Mouse (Mus musculus): ENCODE results near the gene St7. TPM values are rescaled to one million over a fixed set of nuclear protein-coding genes. Genes with fewer than 3 reads are reported as not detected.

The St7 gene
- polyA plus RNA-seq, 1 experiment from 2014 or later = 49.0 TPM

GRCm38 (mm10) chr6:17978881-17979280 is 286.1 kb downstream of the St7 start:
- no peak overlapping the region for H3K27ac ChIP-seq
- no peaks in the 10 kb centered on the region for H3K27me3 ChIP-seq (replicated peaks)
- H3K4me1 ChIP-seq = no peaks in the 10 kb centered on the region
- H3K9me3 ChIP-seq = no peaks in the 10 kb centered on the region
- H3K9ac ChIP-seq = no peak overlapping the region
- no peaks in the 10 kb centered on the region for H3K36me3 ChIP-seq
- WGBS = 93% methylated on average over 3 of the region's 3 CpGs
- no peak for ATAC-seq (ENCODE audit: low FRiP score, low read depth)
- no peak overlapping the region for H3K4me3 ChIP-seq
- no peak overlapping the region for H3K4me2 ChIP-seq (replicated peaks)

DNA sequence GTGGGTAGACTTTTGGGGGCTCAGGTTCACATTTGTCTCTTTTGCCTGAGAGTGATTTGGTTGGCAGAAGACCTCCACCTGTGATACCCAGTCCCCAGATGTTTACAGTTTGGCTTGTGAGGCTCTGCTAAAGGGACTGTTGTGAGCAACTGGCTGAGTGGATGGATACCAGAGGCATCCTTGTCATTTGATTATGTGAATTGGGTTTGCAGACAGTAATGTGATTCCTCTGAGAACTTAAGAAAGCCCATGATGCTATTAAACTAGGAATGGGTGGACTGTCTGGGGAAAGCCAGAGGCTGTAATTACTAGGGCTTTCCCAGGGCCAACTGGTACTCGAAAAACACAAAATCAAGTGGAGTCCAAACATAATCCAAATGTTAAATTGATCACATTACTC is 286.6 kb downstream of the St7 start:
- Histone ChIP-seq H3K9ac (no peak overlapping the region), H3K4me3 (no peak overlapping the region), H3K27ac (no peak overlapping the region), H3K36me3 (no peaks in the 10 kb centered on the region), H3K9me3 (no peaks in the 10 kb centered on the region), H3K4me1 (no peaks in the 10 kb centered on the region), H3K27me3 (replicated peaks) (no peaks in the 10 kb centered on the region), H3K4me2 (replicated peaks) (no peak overlapping the region)
- WGBS = 69% methylated on average over 1 of the region's 1 CpGs
- no peak for ATAC-seq (ENCODE audit: low FRiP score, low read depth)

DNA sequence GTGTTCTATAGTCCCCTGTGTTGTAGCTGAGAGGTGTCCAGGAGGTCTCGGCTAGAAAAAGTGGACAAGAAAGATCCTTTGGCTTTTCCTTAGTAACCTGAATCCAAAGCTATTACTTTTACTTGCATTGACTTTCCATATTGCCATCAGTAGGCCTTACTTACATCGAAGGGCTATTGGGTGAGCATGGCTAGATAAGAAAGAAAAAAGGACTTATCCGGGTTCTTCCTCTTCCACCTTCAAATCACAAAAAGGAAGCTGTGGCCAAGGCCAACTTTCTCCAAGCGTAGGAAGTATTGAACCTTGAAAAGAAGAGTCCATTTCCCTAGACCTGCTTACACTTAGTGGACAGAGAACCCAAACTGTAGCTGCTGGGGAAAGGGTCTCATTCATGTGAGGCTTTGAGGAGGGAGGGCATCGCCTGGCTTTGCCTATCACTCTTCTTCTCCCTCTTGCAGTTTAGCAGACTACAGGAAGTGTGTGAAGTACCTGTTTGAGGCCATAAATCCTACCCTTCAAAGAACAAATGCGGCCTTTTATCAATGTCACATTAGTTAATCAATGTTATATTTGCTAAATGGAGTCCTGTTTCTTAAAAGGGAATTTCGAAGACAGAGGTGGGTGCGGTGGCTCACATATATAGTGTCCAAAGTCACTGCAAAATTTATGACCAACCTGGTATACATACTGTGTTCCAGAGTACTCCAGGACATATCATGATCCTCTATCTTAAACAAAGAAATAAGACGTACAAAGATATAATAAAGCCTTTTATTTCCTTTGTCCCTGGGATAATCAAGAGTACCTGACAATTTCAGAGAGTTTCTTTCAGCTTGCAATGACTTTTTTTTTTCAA is 297.7 kb downstream of the St7 start:
- 91% methylated on average over 9 of the region's 9 CpGs for WGBS

DNA sequence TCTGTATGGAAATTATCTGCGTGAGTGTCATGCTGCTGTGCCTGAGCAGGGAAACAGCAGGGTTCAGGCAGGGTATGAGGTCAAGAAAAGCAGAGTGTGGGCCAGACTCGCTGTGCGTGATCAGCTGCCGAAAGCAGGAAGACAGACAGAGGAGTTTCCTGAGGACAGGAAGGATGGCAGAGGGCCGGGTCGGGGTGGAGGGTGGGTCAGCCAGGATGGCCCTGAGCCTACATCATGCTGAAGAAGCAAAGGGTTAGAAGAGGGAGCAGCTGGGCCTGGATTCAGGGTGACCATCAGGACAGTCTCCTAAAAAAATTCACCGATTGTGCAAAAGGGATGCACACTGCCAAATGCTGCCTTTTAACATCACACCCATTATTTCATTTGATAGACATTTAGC is 298.9 kb downstream of the St7 start:
- Histone ChIP-seq H3K27ac (no peak overlapping the region), H3K4me1 (no peaks in the 10 kb centered on the region)

More for the DNA sequence above, 297.7 kb downstream of the St7 start:
- no peaks in the 10 kb centered on the region for H3K36me3 ChIP-seq
- H3K27ac ChIP-seq = no peak overlapping the region
- no peak overlapping the region for H3K4me3 ChIP-seq
- H3K9me3 ChIP-seq = no peaks in the 10 kb centered on the region
- no peaks in the 10 kb centered on the region for H3K4me1 ChIP-seq
- H3K9ac ChIP-seq = no peak overlapping the region
- no peaks in the 10 kb centered on the region for H3K27me3 ChIP-seq (replicated peaks)
- no peak overlapping the region for H3K4me2 ChIP-seq (replicated peaks)
- ATAC-seq (ENCODE audit: low FRiP score, low read depth) = no peak

More for the DNA sequence above, 298.9 kb downstream of the St7 start:
- ATAC-seq (ENCODE audit: low FRiP score, low read depth) = no peak
- Histone ChIP-seq H3K36me3 (no peaks in the 10 kb centered on the region), H3K4me3 (no peak overlapping the region), H3K27me3 (replicated peaks) (no peaks in the 10 kb centered on the region), H3K4me2 (replicated peaks) (no peak overlapping the region), H3K9me3 (no peaks in the 10 kb centered on the region), H3K9ac (no peak overlapping the region)
- 75% methylated on average over 7 of the region's 7 CpGs for WGBS

Other genes with a start within 250 kb of the St7 start
- gene Met, start 229.1 kb upstream of the St7 start, polyA plus RNA-seq (2016; fragmentation: Nextera tagmentation; extraction: Ambion mirVana) = 4.6 and 5.3 TPM in 2 replicates
- gene Capza2, start 56.7 kb upstream of the St7 start, polyA plus RNA-seq (2016; fragmentation: Nextera tagmentation; extraction: Ambion mirVana) = 229 and 258 TPM in 2 replicates